Mouse (Mus musculus) midbrain, embryonic 12.5 days (tissue): ENCODE measurements around the gene Abhd5. TPM values are rescaled to one million over a fixed set of nuclear protein-coding genes. Genes with fewer than 3 reads are reported as not detected.

Experiments
- ATAC-seq: fragments of 200-750 bp; cut with Nextera tagmentation; 2 replicates; pipeline ENCODE4 v1.8.0; 2017; ENCODE audit warnings: low read depth, moderate TSS enrichment, moderate library complexity; ENCODE audit not compliant: low FRiP score
- H3K27ac ChIP-seq: fragments of 300-500 bp; sonication (generic); replicated peaks from 2 replicates; pipeline ENCODE4 v1.5.1; 2016; ENCODE audit warnings: mild to moderate bottlenecking
- H3K27me3 ChIP-seq: fragments of 300-500 bp; sonication (generic); 2 replicates; pipeline ENCODE4 v1.6.1; 2016; ENCODE audit warnings: mild to moderate bottlenecking
- H3K36me3 ChIP-seq: fragments of 300-500 bp; sonication (generic); 2 replicates; pipeline ENCODE4 v1.6.1; 2016
- H3K4me1 ChIP-seq: fragments of 300-500 bp; sonication (generic); 2 replicates; pipeline ENCODE4 v1.6.1; 2016
- H3K4me2 ChIP-seq: fragments of 300-500 bp; sonication (generic); replicated peaks from 2 replicates; pipeline ENCODE4 v1.6.1; 2016; ENCODE audit warnings: mild to moderate bottlenecking, moderate library complexity
- H3K4me3 ChIP-seq: fragments of 300-500 bp; sonication (generic); 2 replicates; pipeline ENCODE4 v1.5.1; 2016; ENCODE audit warnings: mild to moderate bottlenecking
- H3K9ac ChIP-seq: fragments of 300-500 bp; sonication (generic); replicated peaks from 2 replicates; pipeline ENCODE4 v1.6.1; 2016; ENCODE audit warnings: mild to moderate bottlenecking, moderate library complexity
- H3K9me3 ChIP-seq: fragments of 300-500 bp; sonication (generic); 2 replicates; pipeline ENCODE4 v1.6.1; 2016; ENCODE audit warnings: mild to moderate bottlenecking
- WGBS: fragments of 180-500 bp; shearing (Covaris S2); methylation state at CpG from one replicate; pipeline ENCODE4 v1.1.7; 2016; 5-methylcytosine and 5-hydroxymethylcytosine counted together
- polyA plus RNA-seq: library from polyadenylated mRNA; unstranded; fragments of >200 nt; fragmentation: Nextera tagmentation; extraction: Ambion mirVana; gene quantifications from 2 replicates; pipeline ENCODE4 v1.2.1, GENCODE M21; 2016

Abhd5 gene
- polyA plus RNA-seq, 1 experiment from 2014 or later: 17.8 TPM

- 81% methylated on average over 6 of the region's 6 CpGs for WGBS
- no peak overlapping the region for H3K4me3 ChIP-seq
- no peak overlapping the region for H3K9ac ChIP-seq
- ATAC-seq: no peak
- peaks cover 24% of the 10 kb centered on the region for H3K27me3 ChIP-seq
- H3K36me3 ChIP-seq: no peaks in the 10 kb centered on the region
- H3K4me2 ChIP-seq: no peak overlapping the region
- H3K27ac ChIP-seq: no peak overlapping the region
- peaks cover 3% of the 10 kb centered on the region; the same call in 1 of the 2 replicates for H3K4me1 ChIP-seq
- no peaks in the 10 kb centered on the region for H3K9me3 ChIP-seq
Measured at GRCm38 (mm10) chr9:122382006-122382405, 30.6 kb downstream of the Abhd5 start.

GRCm38 (mm10) chr9:122386015-122386414 is 34.6 kb downstream of the Abhd5 start:
- peaks cover 15% of the 10 kb centered on the region for H3K27me3 ChIP-seq
- WGBS: 82% methylated on average over 3 of the region's 3 CpGs
- no peak overlapping the region for H3K9ac ChIP-seq
- H3K4me2 ChIP-seq: no peak overlapping the region
- ATAC-seq: no peak
- peaks cover 2% of the 10 kb centered on the region; the same call in 1 of the 2 replicates for H3K4me1 ChIP-seq
- no peaks in the 10 kb centered on the region for H3K9me3 ChIP-seq
- H3K36me3 ChIP-seq: no peaks in the 10 kb centered on the region
- H3K27ac ChIP-seq: no peak overlapping the region
- no peak overlapping the region for H3K4me3 ChIP-seq

- Histone ChIP-seq H3K27ac (no peak overlapping the region), H3K4me2 (no peak overlapping the region), H3K36me3 (no peaks in the 10 kb centered on the region), H3K9ac (no peak overlapping the region), H3K27me3 (no peaks in the 10 kb centered on the region), H3K4me1 (no peaks in the 10 kb centered on the region), H3K9me3 (no peaks in the 10 kb centered on the region), H3K4me3 (no peak overlapping the region)
- WGBS: 90% methylated on average over 5 of the region's 5 CpGs
- ATAC-seq: no peak
Measured at GRCm38 (mm10) chr9:122389287-122389920, 38.0 kb downstream of the Abhd5 start.

- no peak overlapping the region for H3K4me3 ChIP-seq
- H3K27ac ChIP-seq: no peak overlapping the region
- H3K4me1 ChIP-seq: no peaks in the 10 kb centered on the region
- ATAC-seq: no peak
- no peaks in the 10 kb centered on the region for H3K27me3 ChIP-seq
- WGBS: 78% methylated on average over 5 of the region's 5 CpGs
- no peak overlapping the region for H3K4me2 ChIP-seq
- no peak overlapping the region for H3K9ac ChIP-seq
- no peaks in the 10 kb centered on the region for H3K9me3 ChIP-seq
- H3K36me3 ChIP-seq: no peaks in the 10 kb centered on the region
Measured at GRCm38 (mm10) chr9:122395816-122396215, 44.4 kb downstream of the Abhd5 start.

- no peak overlapping the region for H3K9ac ChIP-seq
- no peak overlapping the region for H3K4me2 ChIP-seq
- no peaks in the 10 kb centered on the region for H3K36me3 ChIP-seq
- no peak for ATAC-seq
- 79% methylated on average over 1 of the region's 1 CpGs for WGBS
- H3K27ac ChIP-seq: no peak overlapping the region
- no peaks in the 10 kb centered on the region for H3K9me3 ChIP-seq
- H3K4me3 ChIP-seq: no peak overlapping the region
- no peaks in the 10 kb centered on the region for H3K4me1 ChIP-seq
- no peaks in the 10 kb centered on the region for H3K27me3 ChIP-seq
Measured at GRCm38 (mm10) chr9:122397156-122397555, 45.7 kb downstream of the Abhd5 start.

- H3K4me2 ChIP-seq: no peak overlapping the region
- no peak overlapping the region for H3K27ac ChIP-seq
- no peaks in the 10 kb centered on the region for H3K4me1 ChIP-seq
- no peaks in the 10 kb centered on the region for H3K9me3 ChIP-seq
- no peaks in the 10 kb centered on the region for H3K36me3 ChIP-seq
- no peak overlapping the region for H3K4me3 ChIP-seq
- H3K9ac ChIP-seq: no peak overlapping the region
- no peaks in the 10 kb centered on the region for H3K27me3 ChIP-seq
- 75% methylated on average over 7 of the region's 7 CpGs for WGBS
- no peak for ATAC-seq
Measured at GRCm38 (mm10) chr9:122398746-122399145, 47.3 kb downstream of the Abhd5 start.

GRCm38 (mm10) chr9:122401239-122401638 is 49.8 kb downstream of the Abhd5 start:
- Histone ChIP-seq H3K27ac (no peak overlapping the region), H3K9me3 (no peaks in the 10 kb centered on the region), H3K36me3 (no peaks in the 10 kb centered on the region), H3K4me2 (no peak overlapping the region), H3K9ac (no peak overlapping the region), H3K27me3 (no peaks in the 10 kb centered on the region), H3K4me3 (no peak overlapping the region), H3K4me1 (no peaks in the 10 kb centered on the region)
- 90% methylated on average over 4 of the region's 4 CpGs for WGBS
- ATAC-seq: no peak

GRCm38 (mm10) chr9:122410437-122411175 is 59.2 kb downstream of the Abhd5 start:
- Histone ChIP-seq H3K27ac (no peak overlapping the region), H3K9ac (no peak overlapping the region), H3K36me3 (no peaks in the 10 kb centered on the region), H3K27me3 (no peaks in the 10 kb centered on the region), H3K4me2 (no peak overlapping the region), H3K4me1 (no peaks in the 10 kb centered on the region), H3K9me3 (no peaks in the 10 kb centered on the region), H3K4me3 (no peak overlapping the region)
- 91% methylated on average over 16 of the region's 16 CpGs for WGBS
- no peak for ATAC-seq

- ATAC-seq: no peak
- Histone ChIP-seq H3K27ac (no peak overlapping the region), H3K4me2 (no peak overlapping the region), H3K36me3 (no peaks in the 10 kb centered on the region), H3K4me1 (peaks cover 11% of the 10 kb centered on the region; the same call in 1 of the 2 replicates), H3K4me3 (no peak overlapping the region), H3K9me3 (no peaks in the 10 kb centered on the region), H3K27me3 (no peaks in the 10 kb centered on the region), H3K9ac (no peak overlapping the region)
- WGBS: 94% methylated on average over 1 of the region's 1 CpGs
Measured at GRCm38 (mm10) chr9:122414648-122415047, 63.2 kb downstream of the Abhd5 start.

GRCm38 (mm10) chr9:122415056-122415775 is 63.8 kb downstream of the Abhd5 start:
- Histone ChIP-seq H3K36me3 (no peaks in the 10 kb centered on the region), H3K27me3 (no peaks in the 10 kb centered on the region), H3K4me2 (no peak overlapping the region), H3K4me3 (no peak overlapping the region), H3K9me3 (no peaks in the 10 kb centered on the region), H3K27ac (no peak overlapping the region), H3K9ac (no peak overlapping the region), H3K4me1 (peaks cover 11% of the 10 kb centered on the region; the same call in 1 of the 2 replicates)
- no peak for ATAC-seq
- 92% methylated on average over 8 of the region's 8 CpGs for WGBS

- Histone ChIP-seq H3K9me3 (no peaks in the 10 kb centered on the region), H3K4me3 (no peak overlapping the region), H3K27me3 (no peaks in the 10 kb centered on the region), H3K4me2 (no peak overlapping the region), H3K36me3 (no peaks in the 10 kb centered on the region), H3K27ac (no peak overlapping the region), H3K4me1 (peaks cover 11% of the 10 kb centered on the region; the same call in 1 of the 2 replicates), H3K9ac (no peak overlapping the region)
- WGBS: 58% methylated on average over 2 of the region's 2 CpGs
- ATAC-seq: no peak
Measured at GRCm38 (mm10) chr9:122416617-122417016, 65.2 kb downstream of the Abhd5 start.

- Histone ChIP-seq H3K36me3 (no peaks in the 10 kb centered on the region), H3K4me2 (no peak overlapping the region), H3K4me1 (peaks cover 11% of the 10 kb centered on the region; the same call in 1 of the 2 replicates), H3K27ac (no peak overlapping the region), H3K27me3 (peaks cover 10% of the 10 kb centered on the region; the same call in 1 of the 2 replicates), H3K4me3 (no peak overlapping the region), H3K9me3 (no peaks in the 10 kb centered on the region), H3K9ac (no peak overlapping the region)
- WGBS: 81% methylated on average over 5 of the region's 5 CpGs
- ATAC-seq: no peak
Measured at GRCm38 (mm10) chr9:122420195-122420756, 68.9 kb downstream of the Abhd5 start.
